Mouse (Mus musculus) thymus, adult 2 months (tissue): ENCODE data around the gene Cdh11.

ENCODE experiments used
- CTCF ChIP-seq: fragments of 200-500 bp; IDR thresholded peaks from 2 replicates; pipeline ENCODE4 v1.5.1; 2012; ENCODE audit warnings: mild to moderate bottlenecking, control low read depth, low read length, moderate library complexity, borderline replicate concordance; ENCODE audit not compliant: control insufficient read depth, poor library complexity, insufficient read depth; ENCODE audit errors: extremely low read depth
- POLR2A ChIP-seq: fragments of 200-500 bp; IDR thresholded peaks from 2 replicates; pipeline ENCODE4 v1.6.1; 2012; ENCODE audit warnings: mild to moderate bottlenecking, low read length, control low read depth, moderate library complexity; ENCODE audit not compliant: control insufficient read depth, poor library complexity, insufficient read depth; ENCODE audit errors: extremely low read depth

GRCm38 (mm10) chr8:102784835-102785455 is 497 bp downstream of the Cdh11 start:
- TF ChIP-seq CTCF = no peak
- TF ChIP-seq POLR2A = no peak
